Mouse (Mus musculus): ENCODE results near the gene Slc35g1. TPM values are rescaled to one million over a fixed set of nuclear protein-coding genes. Genes with fewer than 3 reads are reported as not detected.

Slc35g1 gene
- 31.7 TPM for polyA plus RNA-seq (2017; shearing (Covaris generic))

DNA sequence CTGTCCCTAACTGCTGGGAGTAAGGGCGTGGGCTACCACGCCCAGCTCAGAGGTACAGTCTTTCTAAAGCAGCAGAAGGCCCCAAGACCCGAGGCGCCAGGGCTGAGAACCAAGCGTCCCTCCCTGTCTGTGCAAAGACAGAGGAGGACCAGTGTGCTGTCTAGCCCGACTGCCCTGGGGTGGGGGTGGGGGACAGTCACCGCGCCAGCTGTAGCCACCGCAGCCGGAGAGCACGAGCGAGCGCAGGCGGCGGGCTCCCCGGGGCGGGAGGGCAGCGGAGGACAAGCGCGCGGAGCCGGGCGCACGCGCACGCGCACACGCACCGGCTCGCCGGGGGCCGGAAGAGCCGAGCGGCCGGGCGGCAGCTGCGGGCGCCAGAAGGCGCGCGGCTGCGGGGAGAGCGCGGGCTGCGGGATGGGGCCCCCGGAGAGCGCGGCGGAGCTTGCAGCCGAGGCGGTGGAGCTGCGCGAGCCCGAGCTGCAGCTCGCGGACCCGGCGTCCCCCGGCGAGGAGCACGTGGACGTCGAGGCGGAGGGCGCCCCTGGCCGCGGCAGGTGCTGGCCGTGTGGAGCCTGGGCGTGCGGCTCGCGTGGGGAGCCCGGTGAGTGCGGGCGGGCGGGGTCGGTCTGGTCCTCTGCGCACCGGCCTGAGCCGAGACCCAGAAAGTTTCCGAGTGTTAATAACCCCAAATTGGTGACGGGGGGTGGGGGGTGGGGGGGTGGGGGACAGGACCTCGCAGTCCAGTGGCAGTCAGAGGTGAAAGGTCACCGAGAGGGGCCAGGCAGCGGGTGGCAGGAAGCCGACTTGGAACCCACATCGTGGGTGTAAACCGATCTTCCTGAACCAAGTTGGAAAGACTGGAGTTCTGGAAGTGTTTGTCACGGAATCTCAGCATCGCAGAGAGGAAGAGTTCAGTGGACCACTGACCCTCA, at the start of gene Slc35g1:
Gene Slc35g1 (plus strand): TSS at position 280 of the 932 bp plus-strand sequence.

Other genes with a start within 250 kb of the Slc35g1 start
- gene Fra10ac1, start 171.8 kb upstream of the Slc35g1 start, polyA plus RNA-seq (2017; shearing (Covaris generic)) = 41.7 TPM
- gene Lgi1, start 131.4 kb upstream of the Slc35g1 start, polyA plus RNA-seq (2017; shearing (Covaris generic)) = 0.05 TPM
- gene Plce1, start 85.1 kb downstream of the Slc35g1 start, polyA plus RNA-seq (2017; shearing (Covaris generic)) = 0.05 TPM

Data from CD4-positive, CD25-positive, alpha-beta regulatory T cell (primary cell).